Mouse (Mus musculus): ENCODE measurements at regions not wholly inside any gene's neighbourhood (a gene's known extent, or its start where the extent isn't known, plus 50 kb on each side); places are given as distances from the start of the nearest gene placed in this dataset.
A peak's percentile ranks its signal among the peaks of the same experiment; 100 is the strongest.

- peak; percentile 82 for TF ChIP-seq CTCF (IDR thresholded peaks at IDR 0.05; ENCODE audit: borderline replicate concordance, insufficient read depth, low read depth, low read length)
- no peak for TF ChIP-seq POLR2A (IDR thresholded peaks at IDR 0.05; ENCODE audit: borderline replicate concordance, insufficient read depth, low read length)
Measured at GRCm38 (mm10) chr7:55710872-55711558, 57.0 kb upstream of the Siglech start.
